Mouse (Mus musculus) yolk sac, embryonic 10.5 days (tissue): ENCODE results near the gene 4930415L06Rik.

ENCODE experiments used
- DNase-seq: peaks from one replicate; pipeline ENCODE4 v3.0.0-alpha.2; 2017; ENCODE audit warnings: low spot score

4930415L06Rik gene

DNA sequence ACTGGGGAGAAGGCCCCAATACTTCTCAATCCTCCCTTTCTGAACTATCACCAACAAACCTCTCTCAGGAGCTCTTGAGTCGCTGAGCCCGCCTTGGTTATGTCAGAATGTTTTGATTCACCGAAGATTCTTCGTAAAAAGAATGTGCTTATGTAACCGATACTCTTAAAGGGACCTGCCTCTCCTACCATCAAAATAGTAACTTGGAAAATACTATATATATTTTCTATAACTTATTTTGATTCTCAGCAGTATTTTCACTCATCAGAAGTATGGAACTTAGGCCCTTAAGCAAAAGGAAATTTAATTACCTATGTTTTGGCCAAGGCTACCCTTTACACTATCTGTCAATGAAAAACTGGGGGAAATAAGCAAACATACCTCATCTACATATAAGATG lies at the start of gene 4930415L06Rik:
Gene 4930415L06Rik (minus strand): TSS at position 101 of the 400 bp plus-strand sequence.
- no peak for DNase-seq

DNA sequence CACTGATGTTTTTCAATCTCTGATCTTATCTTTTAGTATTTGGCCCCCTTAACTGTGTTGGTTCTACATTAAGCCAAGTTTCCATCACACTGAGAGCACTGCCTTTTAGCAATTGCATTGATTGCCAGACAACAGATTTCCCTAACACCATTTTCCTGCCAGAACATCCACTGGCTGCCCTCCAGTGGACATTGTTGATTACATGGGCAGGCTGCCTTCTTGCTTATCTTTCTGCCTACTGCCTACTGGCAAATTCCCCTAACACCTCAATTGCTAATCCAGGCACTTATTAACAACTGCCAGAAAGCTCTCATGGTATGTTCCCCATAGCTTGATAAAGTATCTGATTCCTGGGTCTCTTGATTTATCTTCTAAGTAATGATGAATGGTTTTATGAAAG lies 46.0 kb upstream of the 4930415L06Rik start:
- no peak for DNase-seq

DNA sequence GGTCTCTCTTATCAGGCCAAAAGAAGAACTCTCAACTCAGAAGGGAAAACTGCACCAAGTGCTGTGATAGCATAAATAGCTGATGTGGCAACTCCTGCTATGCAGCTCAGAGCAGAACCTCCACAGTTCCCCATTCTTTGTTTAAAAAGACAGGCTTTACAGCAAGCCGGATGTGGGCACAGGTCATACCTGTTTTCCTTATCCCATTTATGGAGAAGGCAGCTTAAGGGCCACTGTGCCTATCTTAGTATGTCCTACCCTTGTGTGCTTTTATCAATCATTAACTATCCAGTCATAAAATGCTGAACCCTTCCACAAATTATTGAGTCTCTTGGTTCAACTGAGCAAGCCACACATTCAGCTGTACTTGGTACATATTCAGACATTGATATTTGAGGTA lies 27.8 kb downstream of the 4930415L06Rik start:
- DNase-seq: no peak
